8 mouse cellular contexts compared by ENCODE assay signal in genomic region chr1:135313284-135314031, GRCm38 (mm10). TPM values are rescaled to one million over a fixed set of nuclear protein-coding genes. Genes with fewer than 3 reads are reported as not detected.
DNase-seq lines count a peak whose midpoint lies in the region; ATAC-seq and TF ChIP-seq lines count a peak whose summit lies in the region.

Timm17a (minus strand) TSS chr1:135313778.

- peak; percentile 94 for DNase-seq in CH12.LX (ENCODE audit: extremely low read depth)
- peak; percentile 91 for DNase-seq in c-Kit-positive CD71-positive TER-119-negative erythroid progenitor cells, embryonic 14.5 days (ENCODE audit: low read depth)
- DNase-seq in forebrain, embryonic 11.5 days (ENCODE audit: low spot score) = peak; percentile 96
- DNase-seq in kidney, postnatal 36 days = peak; percentile 96
- DNase-seq in telencephalon, adult 2 months (ENCODE audit: low read depth, low spot score) = peak; percentile 91

- peaks cover 8 to 25% of the 10 kb centered on the region in 2 experiments for H3K36me3 ChIP-seq in CH12.LX (replicated peaks in 1 of 2; ENCODE audit: control insufficient read depth in 1 of 2, insufficient read depth in 1 of 2, low read length in 1 of 2)
- no peaks in the 10 kb centered on the region; the same call in 1 of the 2 replicates for H3K36me3 ChIP-seq in forebrain, embryonic 11.5 days (ENCODE audit: control insufficient read depth, insufficient read depth, low read length)
- peaks cover 10% of the 10 kb centered on the region for H3K36me3 ChIP-seq in heart, embryonic 16.5 days (ENCODE audit: control insufficient read depth, insufficient read depth)
- H3K36me3 ChIP-seq in liver, embryonic 15.5 days (replicated peaks) = peaks cover 16% of the 10 kb centered on the region
- H3K36me3 ChIP-seq in neural tube, embryonic 12.5 days = peaks cover 12% of the 10 kb centered on the region

- TF ChIP-seq RAD21 in CH12.LX (IDR thresholded peaks at IDR 0.05; ENCODE audit: low read depth, low read length) = no peak

- in situ Hi-C loops in CH12.LX (cut with MboI; ENCODE audit: low pct_ligation_motif_present, low pct_unique_long_range_greater_than_20kb, low sequenced_read_pairs) = loop anchor here (5.0 kb wide), 1 partner anchor 36 kb away; no protein-coding TSS in a partner anchor

- H3K27me3 ChIP-seq in CH12.LX (replicated peaks) = peaks cover 15% of the 10 kb centered on the region
- H3K27me3 ChIP-seq in forebrain, embryonic 11.5 days (ENCODE audit: control insufficient read depth, insufficient read depth, low read length) = no peaks in the 10 kb centered on the region
- no peaks in the 10 kb centered on the region for H3K27me3 ChIP-seq in heart, embryonic 16.5 days (ENCODE audit: control insufficient read depth, insufficient read depth, low read length)
- H3K27me3 ChIP-seq in liver, embryonic 15.5 days = no peaks in the 10 kb centered on the region
- H3K27me3 ChIP-seq in neural tube, embryonic 12.5 days (replicated peaks) = 0 out of 2 replicates have a peak, but pooled peaks cover 4% of the 10 kb centered on the region

- peaks cover 48% of the 10 kb centered on the region for H3K79me2 ChIP-seq in CH12.LX (replicated peaks; ENCODE audit: control insufficient read depth, extremely low read depth, insufficient read depth, poor library complexity, severe bottlenecking)

- peak within 1 kb of the TSS; percentile 70 for H3K27ac ChIP-seq in CH12.LX (ENCODE audit: insufficient read depth, low read depth)
- H3K27ac ChIP-seq in forebrain, embryonic 11.5 days (ENCODE audit: low read depth, low read length) = peak within 1 kb of the TSS; percentile 66; the same call in 1 of the 2 replicates
- H3K27ac ChIP-seq in heart, embryonic 16.5 days (ENCODE audit: low read length) = peak within 1 kb of the TSS; percentile 91
- H3K27ac ChIP-seq in liver, embryonic 15.5 days (replicated peaks) = peak within 1 kb of the TSS; percentile 76
- peak within 1 kb of the TSS; percentile 66 for H3K27ac ChIP-seq in neural tube, embryonic 12.5 days

- no peaks in the 10 kb centered on the region for H3K9me3 ChIP-seq in CH12.LX (replicated peaks; ENCODE audit: low read length)
- no peaks in the 10 kb centered on the region for H3K9me3 ChIP-seq in forebrain, embryonic 11.5 days (ENCODE audit: control insufficient read depth, low read length)
- H3K9me3 ChIP-seq in heart, embryonic 16.5 days (replicated peaks; ENCODE audit: control insufficient read depth, low read length) = no peaks in the 10 kb centered on the region
- H3K9me3 ChIP-seq in liver, embryonic 15.5 days (replicated peaks) = no peaks in the 10 kb centered on the region
- H3K9me3 ChIP-seq in neural tube, embryonic 12.5 days = no peaks in the 10 kb centered on the region

- peaks cover 6 to 24% of the 10 kb centered on the region in 2 experiments for H3K4me1 ChIP-seq in CH12.LX (ENCODE audit: control insufficient read depth in 1 of 2, insufficient read depth in 2 of 2)
- H3K4me1 ChIP-seq in forebrain, embryonic 11.5 days (replicated peaks; ENCODE audit: control insufficient read depth, insufficient read depth, low read length) = peaks cover 5% of the 10 kb centered on the region; the same call in 1 of the 2 replicates
- peaks cover 15% of the 10 kb centered on the region for H3K4me1 ChIP-seq in heart, embryonic 16.5 days (ENCODE audit: control insufficient read depth, insufficient read depth, low read length)
- H3K4me1 ChIP-seq in liver, embryonic 15.5 days (replicated peaks) = peaks cover 32% of the 10 kb centered on the region
- H3K4me1 ChIP-seq in neural tube, embryonic 12.5 days = peaks cover 23% of the 10 kb centered on the region

- peak within 1 kb of the TSS; percentile 84 for H3K9ac ChIP-seq in CH12.LX (ENCODE audit: insufficient read depth, low read depth)
- H3K9ac ChIP-seq in forebrain, embryonic 11.5 days (ENCODE audit: low read length) = peak within 1 kb of the TSS; percentile 98
- H3K9ac ChIP-seq in heart, embryonic 16.5 days (ENCODE audit: low read length) = peak within 1 kb of the TSS; percentile 95
- peak within 1 kb of the TSS; percentile 84 for H3K9ac ChIP-seq in liver, embryonic 15.5 days
- peak within 1 kb of the TSS; percentile 96 for H3K9ac ChIP-seq in neural tube, embryonic 12.5 days

- TF ChIP-seq POLR2A in CH12.LX (IDR thresholded peaks at IDR 0.05; ENCODE audit: low read depth, low read length) = peak; percentile 95

- WGBS in forebrain, embryonic 11.5 days = under 1% methylated on average over 51 of the region's 51 CpGs
- WGBS in heart, embryonic 16.5 days = under 1% methylated on average over 51 of the region's 51 CpGs
- WGBS in liver, embryonic 15.5 days (ENCODE audit: insufficient replicate concordance) = under 1% methylated on average over 51 of the region's 51 CpGs
- WGBS in neural tube, embryonic 12.5 days = 0% methylated on average over 51 of the region's 51 CpGs

- dilution Hi-C loops in CH12.LX (cut with MboI; ENCODE audit: extremely low pct_ligation_motif_present, extremely low pct_unique_long_range_greater_than_20kb, low sequenced_read_pairs) = no loop called here

- TF ChIP-seq EP300 in CH12.LX (IDR thresholded peaks at IDR 0.05; ENCODE audit: low read length) = no peak

- TF ChIP-seq CTCF in CH12.LX (conservative IDR thresholded peaks at IDR 0.05 in 1 of 2, IDR thresholded peaks at IDR 0.05 in 1 of 2; ENCODE audit: low read depth in 2 of 2, low read length in 2 of 2) = no peak

- peak within 1 kb of the TSS; percentile 91 to 96 (median 94) for H3K4me3 ChIP-seq in CH12.LX (replicated peaks in 1 of 3; ENCODE audit: low read depth in 2 of 3, low read length in 2 of 3, poor library complexity in 1 of 3)
- H3K4me3 ChIP-seq in forebrain, embryonic 11.5 days (ENCODE audit: low read depth, low read length) = peak within 1 kb of the TSS; percentile 96
- H3K4me3 ChIP-seq in heart, embryonic 16.5 days (ENCODE audit: low read length) = peak within 1 kb of the TSS; percentile 85
- peak within 1 kb of the TSS; percentile 91 for H3K4me3 ChIP-seq in liver, embryonic 15.5 days (replicated peaks)
- peak within 1 kb of the TSS; percentile 93 for H3K4me3 ChIP-seq in neural tube, embryonic 12.5 days

- peak; percentile 99 for ATAC-seq in forebrain, embryonic 11.5 days (replicated peaks; ENCODE audit: low FRiP score)
- ATAC-seq in heart, embryonic 16.5 days (replicated peaks; ENCODE audit: extremely low read depth, insufficient read depth, low FRiP score) = peak; percentile 99
- ATAC-seq in liver, embryonic 15.5 days (ENCODE audit: insufficient read depth) = peak; percentile 99
- peak; percentile 100 for ATAC-seq in neural tube, embryonic 12.5 days (ENCODE audit: low FRiP score, low read depth)

- H3K4me2 ChIP-seq in CH12.LX (ENCODE audit: insufficient read depth, low read depth, poor library complexity, severe bottlenecking) = peak within 1 kb of the TSS; percentile 96
- peak within 1 kb of the TSS; percentile 70 for H3K4me2 ChIP-seq in forebrain, embryonic 11.5 days (ENCODE audit: low read depth, low read length, severe bottlenecking)
- H3K4me2 ChIP-seq in heart, embryonic 16.5 days (ENCODE audit: low read depth, low read length) = peak within 1 kb of the TSS; percentile 85
- peak within 1 kb of the TSS; percentile 89 for H3K4me2 ChIP-seq in liver, embryonic 15.5 days
- peak within 1 kb of the TSS; percentile 79 for H3K4me2 ChIP-seq in neural tube, embryonic 12.5 days (replicated peaks)

TF ChIP-seq in CH12.LX, 34 proteins besides CTCF, POLR2A, EP300 and RAD21 (continues in another document):
- TF ChIP-seq ZNF384 (IDR thresholded peaks at IDR 0.05; ENCODE audit: low read depth, low read length) (no peak), NRF1 (IDR thresholded peaks at IDR 0.05; ENCODE audit: low read depth, low read length) (peak; percentile 50), USF2 (conservative IDR thresholded peaks at IDR 0.05; ENCODE audit: low read depth, low read length) (no peak), UBTF (IDR thresholded peaks at IDR 0.05; ENCODE audit: low read depth, low read length) (no peak), ZMIZ1 (IDR thresholded peaks at IDR 0.05; ENCODE audit: low read depth, low read length) (peak; percentile 92), MXI1 (IDR thresholded peaks at IDR 0.05; ENCODE audit: low read depth, low read length) (peak; percentile 87; the same call in 1 of the 2 replicates), IRF4 (IDR thresholded peaks at IDR 0.05; ENCODE audit: low read depth, low read length) (peak; percentile 37; the same call in 1 of the 2 replicates), TBP (conservative IDR thresholded peaks at IDR 0.05; ENCODE audit: low read depth, low read length) (peak; percentile 79), RCOR1 (conservative IDR thresholded peaks at IDR 0.05; ENCODE audit: low read depth, low read length) (0 out of 2 replicates have a peak, but pooled peaks have one; percentile 36), MEF2A (IDR thresholded peaks at IDR 0.05; ENCODE audit: borderline replicate concordance, low read depth, low read length) (0 out of 2 replicates have a peak, but pooled peaks have one; percentile 41), GABPA (IDR thresholded peaks at IDR 0.05; ENCODE audit: insufficient replicate concordance, low read depth, low read length) (no peak; the same call in 1 of the 2 replicates), PAX5 (IDR thresholded peaks at IDR 0.05; ENCODE audit: low read length) (no peak), POLR2AphosphoS2 (IDR thresholded peaks at IDR 0.05; ENCODE audit: low read depth, low read length) (peak; percentile 64; the same call in 1 of the 2 replicates), CHD2 (IDR thresholded peaks at IDR 0.05; ENCODE audit: low read length) (peak; percentile 99), NELFE (IDR thresholded peaks at IDR 0.05; ENCODE audit: low read depth, low read length) (peak; percentile 95), ZKSCAN1 (IDR thresholded peaks at IDR 0.05; ENCODE audit: borderline replicate concordance, low read depth, low read length) (no peak), SIN3A (IDR thresholded peaks at IDR 0.05; ENCODE audit: low read length) (peak; percentile 67; the same call in 1 of the 2 replicates), SMC3 (IDR thresholded peaks at IDR 0.05; ENCODE audit: low read depth, low read length) (no peak), HCFC1 (IDR thresholded peaks at IDR 0.05; ENCODE audit: low read depth, low read length) (peak; percentile 87), ELF1 (IDR thresholded peaks at IDR 0.05; ENCODE audit: low read depth, low read length) (peak; percentile 81), BHLHE40 (IDR thresholded peaks at IDR 0.05; ENCODE audit: low read depth, low read length) (peak; percentile 35; the same call in 1 of the 2 replicates)

RNA-seq across cellular contexts. Expression of gene Timm17a, which starts in this region (rescaled TPM):
- total RNA-seq in CH12.LX (2012; rRNA removed) = 126 and 180 TPM in 2 replicates
- 238 and 272 TPM in 2 replicates for total RNA-seq in CH12.LX (2014; rRNA removed)
- polyA plus RNA-seq in CH12.LX (2012; ENCODE audit: insufficient read length, low read depth) = 341 and 372 TPM in 2 replicates
- polyA plus RNA-seq in forebrain, embryonic 11.5 days (2014; fragmentation: Nextera tagmentation; extraction: Ambion mirVana) = 165 and 167 TPM in 2 replicates
- 342 and 379 TPM in 2 replicates for polyA plus RNA-seq in heart, embryonic 16.5 days (2015; fragmentation: Nextera tagmentation; extraction: Ambion mirVana)
- 93.3 and 113 TPM in 2 replicates for polyA plus RNA-seq in liver, embryonic 15.5 days (2015; fragmentation: Nextera tagmentation; extraction: Ambion mirVana)
- 158 and 172 TPM in 2 replicates for polyA plus RNA-seq in neural tube, embryonic 12.5 days (2016; fragmentation: Nextera tagmentation; extraction: Ambion mirVana)

Comparison
In these comparisons a context has a peak if more than half of its experiments do, and no peak if none do; other contexts are left out.
1. Peak in every context shown above with its lines: DNase-seq, ATAC-seq, H3K4me3 ChIP-seq and H3K27ac ChIP-seq.